Mouse (Mus musculus): Measurements from ENCODE around the gene Arhgef2.
A peak's percentile ranks its signal among the peaks of the same experiment; 100 is the strongest.

Arhgef2 gene

DNA sequence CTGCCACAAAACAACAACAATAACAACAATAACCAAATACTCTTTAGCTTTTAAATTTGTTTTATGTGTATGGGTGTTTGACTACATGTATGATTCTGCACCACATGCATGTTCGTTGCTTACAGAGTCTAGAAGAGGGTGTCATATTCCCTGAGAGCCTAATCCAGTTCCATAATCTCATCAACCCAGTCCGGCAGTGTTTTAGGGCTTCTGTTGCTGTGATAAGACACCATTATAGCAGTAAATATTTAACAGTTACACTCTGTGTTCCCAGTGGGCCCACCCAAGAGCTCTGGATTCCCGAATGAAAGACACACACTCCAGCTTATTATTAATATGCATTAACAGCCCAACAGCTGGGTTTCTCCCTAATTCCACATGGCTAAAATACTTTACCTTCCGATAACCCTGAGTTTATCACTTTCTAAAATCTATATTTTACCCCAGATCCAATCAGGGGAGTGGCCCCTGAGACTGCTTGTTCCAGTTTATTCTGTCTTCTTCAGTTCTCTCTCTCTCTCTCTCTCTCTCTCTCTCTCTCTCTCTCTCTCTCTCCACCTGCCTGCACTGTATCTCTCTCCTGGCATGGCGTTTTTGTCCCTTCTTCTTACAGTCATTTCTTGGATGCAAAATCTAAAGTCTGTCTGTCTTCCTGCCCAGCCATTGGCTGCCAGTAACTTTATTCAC lies 52.8 kb downstream of the Arhgef2 start:
- no peak for DNase-seq (ENCODE audit: extremely low spot score, low read depth, low spot score)

DNA sequence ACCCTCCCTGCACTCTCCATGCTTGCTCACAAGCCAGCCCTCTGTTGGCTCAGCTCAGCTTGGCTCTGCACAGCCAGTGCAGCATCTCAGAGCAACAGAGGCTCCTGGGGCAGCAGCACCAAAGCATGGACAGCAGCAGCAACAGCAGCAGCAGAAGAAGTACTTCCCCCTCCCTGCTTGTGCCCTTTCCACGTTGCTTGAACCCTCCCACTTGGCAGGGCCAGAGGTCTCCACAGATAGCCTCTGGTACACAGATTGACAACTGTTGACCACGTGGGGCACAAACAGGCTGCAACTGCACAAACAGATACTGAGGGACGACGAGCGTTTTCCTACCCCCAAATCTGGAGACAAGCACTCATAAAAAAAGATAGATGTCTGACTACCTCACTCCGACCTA lies 54.0 kb downstream of the Arhgef2 start:
- DNase-seq (ENCODE audit: extremely low spot score, low read depth, low spot score), result no peak

DNA sequence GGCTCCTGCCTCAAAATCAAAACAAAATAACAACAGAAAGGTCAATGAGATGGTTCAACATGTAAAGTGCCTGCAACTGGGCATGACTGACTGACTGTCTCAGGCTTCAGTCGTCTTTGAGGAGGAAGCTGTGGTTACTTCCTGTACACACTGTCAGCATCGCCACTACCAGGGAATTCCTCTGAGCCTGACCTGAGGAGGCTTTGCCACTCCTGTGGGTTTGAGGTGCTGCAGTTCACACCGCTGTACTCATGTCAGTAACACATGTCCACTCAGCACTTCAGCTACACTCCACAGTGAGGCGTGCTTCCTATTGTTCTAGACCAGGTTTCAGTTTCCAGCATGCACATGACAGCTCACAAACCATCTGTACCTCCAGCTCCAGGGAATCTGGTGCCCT lies 58.3 kb downstream of the Arhgef2 start:
- no peak for DNase-seq (ENCODE audit: extremely low spot score, low read depth, low spot score)

DNA sequence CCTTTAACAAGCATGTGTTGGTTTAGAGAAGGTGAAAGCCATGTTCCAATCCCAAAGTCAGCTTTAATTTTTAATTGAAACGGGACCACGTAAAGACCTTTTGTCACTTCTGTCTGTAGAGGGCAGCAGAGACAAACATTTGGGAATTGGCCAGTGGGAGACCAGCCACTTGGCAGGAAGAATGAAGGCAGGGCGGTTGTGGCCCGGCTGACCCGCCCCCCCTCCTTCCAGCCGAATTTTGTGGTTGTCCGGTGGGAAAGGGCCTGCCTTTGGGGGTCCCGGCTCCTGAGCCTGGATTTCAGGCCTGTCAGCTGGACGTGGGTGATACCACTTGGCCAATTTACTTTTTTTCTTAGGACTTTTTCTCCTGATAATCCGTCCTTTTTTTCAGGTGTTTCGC lies 71.6 kb downstream of the Arhgef2 start:
- peak; percentile 87 for DNase-seq (ENCODE audit: extremely low spot score, low read depth, low spot score)

DNA sequence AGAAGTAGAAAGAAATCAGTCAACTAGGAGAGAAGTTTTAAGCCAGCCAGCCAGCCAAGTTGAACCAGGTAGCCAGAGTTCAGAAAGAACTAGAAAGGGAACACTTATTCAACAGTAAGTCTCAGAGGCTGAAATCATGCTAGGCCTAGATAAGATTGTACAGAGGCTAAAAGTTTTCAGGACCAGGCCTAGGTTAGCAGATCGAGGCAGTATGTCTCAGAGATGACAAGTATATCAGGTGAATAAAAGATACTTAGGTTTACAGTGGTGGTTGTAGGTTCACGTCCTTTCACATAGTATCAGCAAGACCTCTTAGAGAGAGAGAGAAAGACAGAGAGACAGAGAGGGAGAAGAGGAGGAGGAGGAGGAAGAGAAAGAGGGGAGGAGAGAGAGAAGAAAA lies 78.0 kb downstream of the Arhgef2 start:
- no peak for DNase-seq (ENCODE audit: extremely low spot score, low read depth, low spot score)

DNA sequence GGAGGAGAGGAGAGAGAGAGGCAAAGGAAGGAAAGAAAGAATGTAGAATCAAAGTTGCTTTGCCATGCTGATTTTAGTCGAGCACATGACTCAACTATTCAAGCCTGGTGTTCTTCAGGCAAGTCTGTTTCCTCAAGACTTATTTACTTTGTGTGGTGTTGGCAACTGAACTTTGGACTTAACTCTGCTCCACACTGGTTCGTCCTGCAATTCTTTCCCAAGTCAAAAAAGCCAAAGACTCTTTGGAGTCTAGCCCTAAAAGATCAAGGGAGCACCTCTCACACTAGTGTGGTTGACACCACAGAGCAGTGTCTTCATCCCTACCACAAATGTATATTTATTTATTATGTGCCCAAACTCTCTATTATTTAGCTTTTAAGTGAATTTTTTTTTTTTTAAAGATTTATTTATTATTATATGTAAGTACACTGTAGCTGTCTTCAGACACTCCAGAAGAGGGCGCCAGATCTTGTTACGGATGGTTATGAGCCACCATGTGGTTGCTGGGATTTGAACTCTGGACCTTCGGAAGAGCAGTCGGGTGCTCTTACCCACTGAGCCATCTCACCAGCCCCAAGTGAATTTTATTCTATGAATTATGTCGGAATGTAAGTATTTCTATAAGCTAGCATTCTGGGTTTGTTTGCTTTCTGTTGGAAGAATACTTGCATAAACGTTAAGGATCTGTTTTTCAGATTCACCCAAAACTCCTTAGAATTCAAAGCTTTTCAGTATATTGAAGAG lies 78.6 kb downstream of the Arhgef2 start:
- no peak for DNase-seq (ENCODE audit: extremely low spot score, low read depth, low spot score)

DNA sequence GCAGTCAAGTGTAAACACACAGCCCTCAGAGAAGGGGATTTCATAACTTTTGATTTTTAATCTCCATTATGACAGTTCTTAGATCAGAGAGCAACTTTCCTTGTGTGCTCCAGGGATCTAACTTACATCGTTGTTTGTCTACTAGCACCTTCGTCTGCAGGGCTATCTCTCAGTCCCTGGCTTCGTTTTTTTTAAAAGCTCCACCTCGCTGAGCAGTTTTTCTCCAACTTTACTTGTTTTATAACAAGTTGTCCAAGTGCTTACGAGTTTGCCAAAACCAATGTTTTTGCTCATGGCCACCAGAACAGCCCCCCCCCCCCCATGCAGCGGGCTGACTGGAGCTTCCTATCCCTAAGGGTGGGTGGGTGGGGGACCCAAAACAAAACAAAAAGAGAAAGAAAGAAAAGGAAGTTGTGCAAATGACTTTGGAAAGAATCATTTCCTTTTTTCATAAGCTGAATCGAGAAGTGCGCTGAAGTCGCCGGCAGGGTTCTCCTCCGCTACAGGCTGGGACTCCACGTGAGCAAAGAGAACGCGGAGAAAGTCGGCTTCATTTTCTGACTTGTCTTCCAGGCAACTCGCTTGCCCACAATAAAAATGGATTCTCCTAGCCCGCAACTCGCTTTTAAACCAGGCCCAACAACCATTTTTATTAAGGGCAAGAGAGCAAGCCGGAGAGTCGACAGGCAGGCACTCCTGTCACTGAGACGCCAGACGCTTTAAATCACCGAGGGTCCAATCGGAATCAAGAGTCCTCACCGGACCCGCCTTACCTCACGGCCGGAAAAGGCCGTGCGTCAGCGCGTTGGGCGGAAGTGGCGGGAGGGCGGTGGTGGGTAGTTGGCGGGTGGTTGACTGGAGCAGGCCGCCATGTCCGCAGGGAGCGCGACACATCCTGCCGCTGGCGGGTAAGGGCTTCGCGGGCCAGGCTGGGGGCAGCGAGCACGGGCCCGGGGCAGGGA lies 79.5 kb downstream of the Arhgef2 start, which contains the start of gene Khdc4:
Gene Khdc4 (plus strand): TSS at position 824 of the 962 bp plus-strand sequence.
- peak; percentile 97 for DNase-seq (ENCODE audit: extremely low spot score, low read depth, low spot score)

DNA sequence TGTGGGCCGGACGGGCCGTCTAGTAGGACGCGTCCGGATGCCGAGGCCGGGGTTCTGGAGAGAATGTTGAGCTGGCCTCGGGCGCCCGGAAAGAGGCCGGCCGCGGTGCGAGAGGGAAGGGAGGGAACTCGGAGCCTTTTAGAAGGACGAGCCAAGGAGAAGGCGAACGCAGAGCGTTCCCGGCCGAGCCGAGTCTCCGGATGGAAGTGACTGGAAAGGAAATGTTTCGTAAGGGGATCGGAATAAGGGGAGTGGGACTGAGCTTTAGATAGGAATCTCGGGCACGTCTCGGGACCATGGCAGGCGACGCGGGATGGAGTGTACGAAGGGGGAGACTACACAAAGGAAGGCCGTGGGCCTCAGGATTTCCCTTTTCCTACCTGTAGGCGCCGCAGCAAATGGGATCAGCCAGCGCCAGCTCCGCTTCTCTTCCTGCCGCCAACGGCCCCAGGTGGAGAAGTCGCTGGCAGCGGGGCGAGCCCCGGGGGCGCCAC lies 80.2 kb downstream of the Arhgef2 start:
- DNase-seq (ENCODE audit: extremely low spot score, low read depth, low spot score), result no peak

DNA sequence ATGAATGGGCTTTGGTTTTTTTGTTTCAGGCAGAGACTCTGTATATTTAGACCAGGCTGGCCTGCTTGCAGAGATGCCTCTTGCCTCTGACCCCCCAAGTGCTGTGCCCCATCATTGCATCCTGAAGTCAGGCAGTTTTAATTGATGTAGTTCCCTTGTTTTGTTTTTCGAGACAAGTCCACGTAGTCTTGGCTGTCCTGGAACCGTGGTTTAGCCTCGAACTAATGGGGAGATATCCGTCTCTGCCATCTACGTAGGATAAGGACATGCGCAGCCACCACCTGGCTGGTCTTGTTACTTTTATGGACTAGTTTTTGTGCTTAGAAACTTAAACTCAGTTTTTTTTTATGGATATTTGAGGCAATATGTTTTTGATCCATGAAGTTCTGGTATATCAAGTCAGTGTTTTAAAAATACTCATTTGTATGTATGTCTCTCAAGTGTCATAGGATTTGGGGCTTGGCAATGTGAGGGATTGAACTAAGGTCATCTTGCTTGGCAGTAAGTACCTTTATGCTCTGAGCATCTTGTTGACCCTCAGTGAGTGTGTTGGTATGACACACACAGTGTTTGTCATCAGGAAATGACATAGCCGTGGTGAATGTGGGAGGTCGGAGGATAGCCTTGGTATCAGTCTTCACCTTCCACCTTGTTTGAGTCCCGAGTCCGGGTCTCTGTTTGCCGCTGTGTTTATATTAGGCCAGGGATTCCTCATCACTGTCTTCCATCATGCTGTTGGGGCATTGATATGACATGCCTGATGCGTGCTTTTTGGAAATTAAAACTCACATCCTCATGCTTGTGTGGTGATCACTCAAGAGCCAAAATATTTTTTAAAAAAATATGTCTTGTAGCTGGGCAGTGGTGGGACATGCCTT lies 81.2 kb downstream of the Arhgef2 start:
- no peak for DNase-seq (ENCODE audit: extremely low spot score, low read depth, low spot score)

DNA sequence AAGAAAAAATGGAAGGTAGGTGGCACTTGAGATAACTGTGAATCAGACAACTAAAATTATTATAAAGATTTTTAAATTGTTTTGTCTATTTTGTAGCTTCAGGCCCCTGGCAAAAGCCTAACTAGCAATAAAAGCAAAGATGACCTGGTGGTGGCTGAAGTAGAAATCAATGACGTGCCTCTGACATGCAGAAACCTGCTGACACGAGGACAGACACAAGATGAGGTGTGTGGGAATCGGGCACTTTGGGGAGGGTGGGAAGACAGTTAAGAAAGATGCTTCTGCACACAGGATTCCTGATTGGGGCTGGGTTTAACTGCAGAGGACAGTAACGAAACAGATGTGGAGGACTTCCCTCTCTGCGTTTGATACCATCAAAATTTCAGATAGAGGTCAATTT lies 83.3 kb downstream of the Arhgef2 start:
- no peak for DNase-seq (ENCODE audit: extremely low spot score, low read depth, low spot score)

DNA sequence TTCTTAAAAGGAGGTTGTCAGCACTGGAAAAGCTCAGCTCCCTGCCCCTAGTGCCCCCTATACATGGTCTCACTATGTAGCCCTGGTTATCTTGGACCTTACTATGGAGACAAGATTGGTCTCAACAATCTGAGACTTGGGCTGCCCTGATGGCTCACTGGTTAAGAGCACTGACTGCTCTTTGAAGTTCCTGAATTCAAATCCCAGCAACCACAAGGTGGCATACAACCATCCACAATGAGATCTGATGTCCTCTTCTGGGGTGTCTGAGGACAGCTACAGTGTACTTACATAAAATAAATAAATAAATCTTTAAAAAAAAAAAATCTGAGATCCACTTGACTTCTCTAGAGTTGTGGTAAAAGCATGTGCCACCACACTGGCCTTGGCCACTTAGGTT lies 89.8 kb downstream of the Arhgef2 start:
- DNase-seq (ENCODE audit: extremely low spot score, low read depth, low spot score), result no peak

All from hindlimb bud, embryonic 11.5 days (tissue).